Comparison of ENCODE assay signal across 8 mouse cellular contexts in genomic region chr10:30810247-30810966, GRCm38 (mm10). TPM values are rescaled to one million over a fixed set of nuclear protein-coding genes. Genes with fewer than 3 reads are reported as not detected.
A peak's percentile ranks its signal among the peaks of the same experiment; 100 is the strongest.
DNase-seq lines count a peak whose midpoint lies in the region; ATAC-seq and TF ChIP-seq lines count a peak whose summit lies in the region.

No protein-coding gene starts in this region.

- peak overlapping the region; percentile 64 for H3K9ac ChIP-seq in ES-Bruce4 (ENCODE audit: low read depth, poor library complexity, severe bottlenecking)
- H3K9ac ChIP-seq in embryonic facial prominence, embryonic 15.5 days, result no peak overlapping the region
- H3K9ac ChIP-seq in limb, embryonic 12.5 days (replicated peaks), result no peak overlapping the region
- peak overlapping the region; percentile 48 for H3K9ac ChIP-seq in midbrain, embryonic 15.5 days

- H3K4me1 ChIP-seq in ES-Bruce4 (ENCODE audit: control insufficient read depth, insufficient read depth, low read length), result no peaks in the 10 kb centered on the region
- H3K4me1 ChIP-seq in embryonic facial prominence, embryonic 15.5 days, result no peaks in the 10 kb centered on the region
- no peaks in the 10 kb centered on the region for H3K4me1 ChIP-seq in limb, embryonic 12.5 days (replicated peaks)
- H3K4me1 ChIP-seq in midbrain, embryonic 15.5 days, result no peaks in the 10 kb centered on the region

- H3K4me2 ChIP-seq in embryonic facial prominence, embryonic 15.5 days (replicated peaks), result peak overlapping the region; percentile 40
- peak overlapping the region; percentile 45 for H3K4me2 ChIP-seq in limb, embryonic 12.5 days
- H3K4me2 ChIP-seq in midbrain, embryonic 15.5 days, result peak overlapping the region; percentile 45

- no peak for TF ChIP-seq EP300 in ES-Bruce4 (IDR thresholded peaks at IDR 0.05; ENCODE audit: insufficient read depth, low read depth, low read length)

- WGBS in embryonic facial prominence, embryonic 15.5 days, result 35% methylated on average over 9 of the region's 9 CpGs
- WGBS in limb, embryonic 12.5 days, result 46% methylated on average over 9 of the region's 9 CpGs
- 34% methylated on average over 9 of the region's 9 CpGs for WGBS in midbrain, embryonic 15.5 days

- peak overlapping the region; percentile 95 for H3K4me3 ChIP-seq in ES-Bruce4 (ENCODE audit: low read depth, low read length)
- H3K4me3 ChIP-seq in embryonic facial prominence, embryonic 15.5 days (replicated peaks), result peak overlapping the region; percentile 49
- peak overlapping the region; percentile 33 for H3K4me3 ChIP-seq in limb, embryonic 12.5 days (replicated peaks)
- H3K4me3 ChIP-seq in midbrain, embryonic 15.5 days, result peak overlapping the region; percentile 45

- intact Hi-C loops in heart, postnatal 14 days (cut with DNase I), result loop anchor here (5.0 kb wide), 3 partner anchors 143 to 208 kb away; partner anchors contain the start of gene Trmt11

- TF ChIP-seq POLR2A in ES-Bruce4 (IDR thresholded peaks at IDR 0.05; ENCODE audit: insufficient read depth, low read length), result no peak

- H3K36me3 ChIP-seq in ES-Bruce4 (ENCODE audit: control insufficient read depth, insufficient read depth, low read length, poor library complexity, severe bottlenecking), result no peaks in the 10 kb centered on the region
- H3K36me3 ChIP-seq in embryonic facial prominence, embryonic 15.5 days, result no peaks in the 10 kb centered on the region
- H3K36me3 ChIP-seq in limb, embryonic 12.5 days, result no peaks in the 10 kb centered on the region
- no peaks in the 10 kb centered on the region for H3K36me3 ChIP-seq in midbrain, embryonic 15.5 days (replicated peaks)

- no peak for ATAC-seq in embryonic facial prominence, embryonic 15.5 days (ENCODE audit: insufficient number of reproducible peaks, low FRiP score, low TSS enrichment, low read depth)
- ATAC-seq in limb, embryonic 12.5 days (ENCODE audit: insufficient number of reproducible peaks, insufficient read depth, low FRiP score, low TSS enrichment, low read depth), result peak; percentile 20; the same call in 1 of the 2 replicates
- ATAC-seq in midbrain, embryonic 15.5 days (replicated peaks), result peak; percentile 87

- no peaks in the 10 kb centered on the region for H3K27me3 ChIP-seq in ES-Bruce4 (ENCODE audit: control insufficient read depth, insufficient read depth, low read length, poor library complexity, severe bottlenecking)
- H3K27me3 ChIP-seq in embryonic facial prominence, embryonic 15.5 days, result no peaks in the 10 kb centered on the region
- H3K27me3 ChIP-seq in limb, embryonic 12.5 days, result no peaks in the 10 kb centered on the region
- no peaks in the 10 kb centered on the region for H3K27me3 ChIP-seq in midbrain, embryonic 15.5 days (replicated peaks)

- H3K27ac ChIP-seq in ES-Bruce4 (ENCODE audit: insufficient read depth, low read length), result no peak overlapping the region
- H3K27ac ChIP-seq in embryonic facial prominence, embryonic 15.5 days (replicated peaks), result no peak overlapping the region
- no peak overlapping the region for H3K27ac ChIP-seq in limb, embryonic 12.5 days
- peak overlapping the region; percentile 70 for H3K27ac ChIP-seq in midbrain, embryonic 15.5 days

- no peak for TF ChIP-seq CTCF in ES-Bruce4 (IDR thresholded peaks at IDR 0.05; ENCODE audit: low read depth, low read length)

- DNase-seq in R1 (ENCODE audit: low read depth, low spot score), result peak; percentile 54
- DNase-seq in heart, postnatal 14 days, result peak; percentile 11 to 23
- DNase-seq in layer of hippocampus, postnatal 10 days (ENCODE audit: low spot score in 2 of 2), result no peak
- DNase-seq in c-Kit-positive CD71-positive TER-119-positive erythroid progenitor cells, embryonic 14.5 days (ENCODE audit: low spot score), result no peak

- H3K9me3 ChIP-seq in ES-Bruce4 (replicated peaks; ENCODE audit: control insufficient read depth, insufficient read depth, low read length, poor library complexity, severe bottlenecking), result peaks cover 13% of the 10 kb centered on the region
- no peaks in the 10 kb centered on the region for H3K9me3 ChIP-seq in embryonic facial prominence, embryonic 15.5 days (replicated peaks)
- no peaks in the 10 kb centered on the region; the same call in 1 of the 2 replicates for H3K9me3 ChIP-seq in limb, embryonic 12.5 days
- H3K9me3 ChIP-seq in midbrain, embryonic 15.5 days, result no peaks in the 10 kb centered on the region

RNA-seq across cellular contexts. Expression of gene Ncoa7, which starts 7.3 kb away (rescaled TPM):
- 11.4 and 11.7 TPM in 2 replicates for polyA plus RNA-seq in ES-Bruce4 (2011; ENCODE audit: insufficient read depth, insufficient read length, low read depth, missing spikeins)
- polyA plus RNA-seq in embryonic facial prominence, embryonic 15.5 days (2015; fragmentation: Nextera tagmentation; extraction: Ambion mirVana), result 8.8 and 9.6 TPM in 2 replicates
- total RNA-seq in heart, postnatal 14 days (2021), result 1 to 10 TPM; 6.4 TPM
- polyA plus RNA-seq in limb, embryonic 12.5 days (2016; fragmentation: Nextera tagmentation; extraction: Ambion mirVana), result 10.1 and 11.3 TPM in 2 replicates
- polyA plus RNA-seq in midbrain, embryonic 15.5 days (2015; fragmentation: Nextera tagmentation; extraction: Ambion mirVana), result 18.0 and 19.8 TPM in 2 replicates
- 10 to 100 TPM; 88.3 to 94.8 TPM for total RNA-seq in layer of hippocampus, postnatal 10 days (2021)

RNA-seq across cellular contexts. Expression of gene Hey2, which starts 32.2 kb away (rescaled TPM):
- polyA plus RNA-seq in ES-Bruce4 (2011; ENCODE audit: insufficient read depth, insufficient read length, low read depth, missing spikeins), result 0.97 and 1.6 TPM in 2 replicates
- polyA plus RNA-seq in embryonic facial prominence, embryonic 15.5 days (2015; fragmentation: Nextera tagmentation; extraction: Ambion mirVana), result 6.4 and 7.1 TPM in 2 replicates
- 1 to 10 TPM; 5.1 to 5.8 TPM for total RNA-seq in heart, postnatal 14 days (2021)
- polyA plus RNA-seq in limb, embryonic 12.5 days (2016; fragmentation: Nextera tagmentation; extraction: Ambion mirVana), result 2.2 TPM in 2 replicates
- 3.5 and 3.7 TPM in 2 replicates for polyA plus RNA-seq in midbrain, embryonic 15.5 days (2015; fragmentation: Nextera tagmentation; extraction: Ambion mirVana)
- 1 to 10 TPM; 3.5 to 4.9 TPM for total RNA-seq in layer of hippocampus, postnatal 10 days (2021)

Comparison
In these comparisons a context has a peak if more than half of its experiments do, and no peak if none do; other contexts are left out.
1. H3K4me3 ChIP-seq: peak in every context shown above with its lines; median percentile 95 in ES-Bruce4; 49 in embryonic facial prominence, embryonic 15.5 days; 45 in midbrain, embryonic 15.5 days; 33 in limb, embryonic 12.5 days.
2. H3K9ac ChIP-seq: peak in ES-Bruce4 (single experiment) and midbrain, embryonic 15.5 days (single experiment); none in embryonic facial prominence, embryonic 15.5 days (single experiment) and limb, embryonic 12.5 days (single experiment).
3. DNase-seq: peak in R1 (single experiment) and heart, postnatal 14 days (2 of 2); none in layer of hippocampus, postnatal 10 days (0 of 2) and c-Kit-positive CD71-positive TER-119-positive erythroid progenitor cells, embryonic 14.5 days (single experiment).
4. Peak in every context shown above with its lines, with median percentiles within 50 percentile points of each other: H3K4me2 ChIP-seq.